Mouse (Mus musculus) heart, postnatal 0 days (tissue): Measurements from ENCODE around the gene Epb41. TPM values are rescaled to one million over a fixed set of nuclear protein-coding genes. Genes with fewer than 3 reads are reported as not detected.

Source experiments
- ATAC-seq: fragments of 200-750 bp; cut with Nextera tagmentation; 2 replicates; pipeline ENCODE4 v1.8.0; 2017; ENCODE audit warnings: low read depth, moderate number of reproducible peaks, moderate library complexity; ENCODE audit not compliant: insufficient read depth
- DNase-seq: peaks from one replicate; pipeline ENCODE4 v3.0.0-alpha.2; 2016; ENCODE audit warnings: low spot score
- H3K27ac ChIP-seq: fragments of 300-500 bp; sonication (generic); 2 replicates; pipeline ENCODE4 v1.5.1; 2014; ENCODE audit warnings: low read depth, mild to moderate bottlenecking
- H3K27me3 ChIP-seq: fragments of 300-500 bp; sonication (generic); 2 replicates; pipeline ENCODE4 v1.6.1; 2014; ENCODE audit warnings: low read length, mixed read lengths; ENCODE audit not compliant: control insufficient read depth, insufficient read depth
- H3K36me3 ChIP-seq: fragments of 300-500 bp; sonication (generic); replicated peaks from 2 replicates; pipeline ENCODE4 v1.6.1; 2014; ENCODE audit warnings: low read length, mixed read lengths; ENCODE audit not compliant: control insufficient read depth, insufficient read depth
- H3K4me1 ChIP-seq: fragments of 300-500 bp; sonication (generic); 2 replicates; pipeline ENCODE4 v1.6.1; 2014; ENCODE audit warnings: antibody characterized with exemption; ENCODE audit not compliant: control insufficient read depth, insufficient read depth
- H3K4me2 ChIP-seq: fragments of 300-500 bp; sonication (generic); 2 replicates; pipeline ENCODE4 v1.6.1; 2014; ENCODE audit warnings: low read depth, mild to moderate bottlenecking, low read length, moderate library complexity
- H3K4me3 ChIP-seq: fragments of 300-500 bp; sonication (generic); 2 replicates; pipeline ENCODE4 v1.5.1; 2014; ENCODE audit warnings: low read depth, low read length
- H3K9ac ChIP-seq: fragments of 300-500 bp; sonication (generic); replicated peaks from 2 replicates; pipeline ENCODE4 v1.6.1; 2014; ENCODE audit warnings: low read depth, low read length, mixed read lengths
- H3K9me3 ChIP-seq: fragments of 300-500 bp; sonication (generic); replicated peaks from 2 replicates; pipeline ENCODE4 v1.6.1; 2016; ENCODE audit warnings: low read length; ENCODE audit not compliant: control insufficient read depth
- CTCF ChIP-seq: IDR thresholded peaks from 2 replicates; pipeline ENCODE4 v1.5.1; 2016; ENCODE audit warnings: antibody characterized with exemption, control low read depth, low read depth
- EP300 ChIP-seq: IDR thresholded peaks from 2 replicates; pipeline ENCODE4 v1.6.1; 2016; ENCODE audit warnings: antibody characterized with exemption, low read depth
- WGBS: fragments of 180-500 bp; shearing (Covaris S2); extraction: QIAGEN DNeasy Blood & Tissue Kit; methylation state at CpG from one replicate; pipeline ENCODE4 v1.1.7; 2014; 5-methylcytosine and 5-hydroxymethylcytosine counted together
- polyA plus RNA-seq: library from polyadenylated mRNA; unstranded; fragments of >200 nt; fragmentation: Nextera tagmentation; extraction: Ambion mirVana; gene quantifications from 2 replicates; pipeline ENCODE4 v1.2.1, GENCODE M21; 2015
- total RNA-seq: library from RNA; depleted of rRNA; stranded (reverse); fragments of >200 nt; gene quantifications from 2 replicates; pipeline ENCODE4 v1.2.3, GENCODE M21; 2014; ENCODE audit warnings: low replicate concordance

Epb41 gene
- total and polyA plus RNA-seq, 2 experiments from 2014 or later, result 26.6 to 52.8 TPM

DNA sequence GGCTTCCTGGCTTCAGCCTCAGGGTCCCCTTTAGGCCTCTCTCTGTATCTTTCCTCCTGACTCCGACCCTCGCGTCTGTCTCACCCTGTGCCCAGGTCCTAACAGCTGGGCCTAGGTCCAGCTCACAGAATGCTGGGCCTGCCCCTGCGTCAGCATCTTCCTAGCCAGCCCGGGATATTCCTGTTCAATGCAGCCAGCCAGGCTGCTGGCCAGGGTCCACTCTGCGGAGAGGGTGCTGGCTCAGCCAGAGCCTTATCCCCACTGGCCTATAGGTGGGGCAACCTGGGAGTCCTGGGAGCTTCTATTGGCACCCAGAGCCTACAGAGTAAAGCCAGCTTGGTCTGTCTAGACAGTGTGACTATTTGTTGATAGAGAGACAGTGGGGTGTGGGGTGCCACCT is 2.2 kb downstream of the Epb41 start:
- no peak for ATAC-seq
- Histone ChIP-seq H3K9me3 (no peaks in the 10 kb centered on the region), H3K9ac (no peak overlapping the region), H3K4me3 (no peak overlapping the region), H3K4me1 (peaks cover 38% of the 10 kb centered on the region), H3K27me3 (no peaks in the 10 kb centered on the region), H3K27ac (no peak overlapping the region), H3K36me3 (no peaks in the 10 kb centered on the region), H3K4me2 (peak overlapping the region; percentile 81; the same call in 1 of the 2 replicates)
- WGBS, result 39% methylated on average over 6 of the region's 6 CpGs
- TF ChIP-seq EP300, result no peak
- TF ChIP-seq CTCF, result no peak
- no peak for DNase-seq

DNA sequence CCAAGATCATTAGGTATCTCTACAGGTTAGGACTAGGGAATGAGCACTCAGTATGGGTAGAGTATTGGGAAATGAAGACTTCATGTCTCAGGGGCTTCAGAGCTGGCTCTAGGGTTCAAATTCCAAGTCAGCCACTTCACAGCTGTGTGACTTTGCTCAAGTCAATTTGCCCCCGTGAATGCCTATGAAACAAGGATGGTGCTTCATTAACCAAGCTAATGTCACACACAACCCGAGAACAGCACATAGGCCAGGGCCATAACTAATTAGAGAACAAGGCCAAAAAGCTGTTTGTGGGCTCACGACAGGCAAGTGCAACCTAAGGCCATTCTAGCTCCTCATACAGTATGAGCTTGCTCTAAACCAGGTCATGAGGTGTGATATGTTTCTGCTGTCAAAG is 3.0 kb downstream of the Epb41 start:
- peaks cover 39% of the 10 kb centered on the region for H3K4me1 ChIP-seq
- 83% methylated on average over 3 of the region's 3 CpGs for WGBS
- no peak for TF ChIP-seq CTCF
- no peak for TF ChIP-seq EP300
- H3K27ac ChIP-seq, result no peak overlapping the region
- no peaks in the 10 kb centered on the region for H3K27me3 ChIP-seq
- H3K9me3 ChIP-seq, result no peaks in the 10 kb centered on the region
- H3K4me3 ChIP-seq, result no peak overlapping the region
- no peak overlapping the region for H3K4me2 ChIP-seq
- no peaks in the 10 kb centered on the region for H3K36me3 ChIP-seq
- ATAC-seq (no peak), DNase-seq (no peak)
- H3K9ac ChIP-seq, result no peak overlapping the region

GRCm38 (mm10) chr4:132071674-132072073 is 3.4 kb downstream of the Epb41 start:
- ATAC-seq, result no peak
- H3K4me3 ChIP-seq, result no peak overlapping the region
- no peak overlapping the region for H3K9ac ChIP-seq
- H3K27ac ChIP-seq, result no peak overlapping the region
- peaks cover 39% of the 10 kb centered on the region for H3K4me1 ChIP-seq
- 91% methylated on average over 2 of the region's 2 CpGs for whole genome bisulfite sequencing
- no peak for TF ChIP-seq EP300
- TF ChIP-seq CTCF, result no peak
- no peak overlapping the region for H3K4me2 ChIP-seq
- no peaks in the 10 kb centered on the region for H3K36me3 ChIP-seq
- H3K27me3 ChIP-seq, result no peaks in the 10 kb centered on the region
- no peak for DNase-seq
- H3K9me3 ChIP-seq, result no peaks in the 10 kb centered on the region

- 44% methylated on average over 2 of the region's 2 CpGs for WGBS
- DNase-seq, result no peak
- Histone ChIP-seq H3K36me3 (no peaks in the 10 kb centered on the region), H3K9me3 (no peaks in the 10 kb centered on the region), H3K4me1 (peaks cover 30% of the 10 kb centered on the region), H3K4me3 (no peak overlapping the region), H3K9ac (no peak overlapping the region), H3K27me3 (no peaks in the 10 kb centered on the region), H3K4me2 (no peak overlapping the region), H3K27ac (no peak overlapping the region)
- no peak for TF ChIP-seq CTCF
- no peak for TF ChIP-seq EP300
- no peak for ATAC-seq
Observed at GRCm38 (mm10) chr4:132067938-132068235, 7.2 kb downstream of the Epb41 start.

GRCm38 (mm10) chr4:132067112-132067937 is 7.8 kb downstream of the Epb41 start:
- H3K4me2 ChIP-seq, result no peak overlapping the region

More at GRCm38 (mm10) chr4:132067112-132067937, 7.8 kb downstream of the Epb41 start:
- H3K36me3 ChIP-seq, result no peaks in the 10 kb centered on the region
- H3K27me3 ChIP-seq, result no peaks in the 10 kb centered on the region
- no peak for DNase-seq
- peaks cover 27% of the 10 kb centered on the region for H3K4me1 ChIP-seq
- WGBS, result 80% methylated on average over 14 of the region's 14 CpGs
- no peak for ATAC-seq
- peak overlapping the region; percentile 7; the same call in 1 of the 2 replicates for H3K9ac ChIP-seq
- no peak overlapping the region for H3K27ac ChIP-seq
- H3K9me3 ChIP-seq, result no peaks in the 10 kb centered on the region
- H3K4me3 ChIP-seq, result no peak overlapping the region
- TF ChIP-seq EP300 (no peak), CTCF (no peak)
